Mouse (Mus musculus) limb, embryonic 14.5 days (tissue): Measurements from ENCODE around the gene Eno1. TPM values are rescaled to one million over a fixed set of nuclear protein-coding genes. Genes with fewer than 3 reads are reported as not detected.

Experiments
- ATAC-seq: fragments of 200-750 bp; cut with Nextera tagmentation; 2 replicates; pipeline ENCODE4 v1.8.0; 2017; ENCODE audit warnings: low read depth, moderate number of reproducible peaks, moderate TSS enrichment; ENCODE audit not compliant: low FRiP score
- DNase-seq: peaks from one replicate; pipeline ENCODE4 v3.0.0-alpha.2; 2015; ENCODE audit warnings: low spot score
- H3K27ac ChIP-seq: fragments of 300-500 bp; sonication (generic); replicated peaks from 2 replicates; pipeline ENCODE4 v1.5.1; 2014; ENCODE audit warnings: low read depth, mild to moderate bottlenecking, low read length, moderate library complexity, mixed read lengths
- H3K27me3 ChIP-seq: fragments of 300-500 bp; sonication (generic); 2 replicates; pipeline ENCODE4 v1.6.1; 2014; ENCODE audit warnings: low read length, mixed read lengths; ENCODE audit not compliant: control insufficient read depth, insufficient read depth
- H3K36me3 ChIP-seq: fragments of 300-500 bp; sonication (generic); 2 replicates; pipeline ENCODE4 v1.6.1; 2014; ENCODE audit warnings: mild to moderate bottlenecking, low read length, moderate library complexity, mixed read lengths; ENCODE audit not compliant: control insufficient read depth, insufficient read depth
- H3K4me1 ChIP-seq: fragments of 300-500 bp; sonication (generic); 2 replicates; pipeline ENCODE4 v1.6.1; 2014; ENCODE audit warnings: antibody characterized with exemption, low read length, mixed read lengths; ENCODE audit not compliant: control insufficient read depth, insufficient read depth
- H3K4me2 ChIP-seq: fragments of 300-500 bp; sonication (generic); replicated peaks from 2 replicates; pipeline ENCODE4 v1.6.1; 2014; ENCODE audit warnings: low read depth, mild to moderate bottlenecking, low read length, moderate library complexity; ENCODE audit not compliant: severe bottlenecking
- H3K4me3 ChIP-seq: fragments of 300-500 bp; sonication (generic); replicated peaks from 2 replicates; pipeline ENCODE4 v1.5.1; 2014; ENCODE audit warnings: low read length
- H3K9ac ChIP-seq: fragments of 300-500 bp; sonication (generic); 2 replicates; pipeline ENCODE4 v1.6.1; 2014; ENCODE audit warnings: mild to moderate bottlenecking, low read depth, low read length, moderate library complexity; ENCODE audit not compliant: severe bottlenecking
- H3K9me3 ChIP-seq: fragments of 300-500 bp; sonication (generic); 2 replicates; pipeline ENCODE4 v1.6.1; 2016; ENCODE audit warnings: low read length; ENCODE audit not compliant: control insufficient read depth
- POLR2A ChIP-seq: fragments of 200-500 bp; IDR thresholded peaks from 2 replicates; pipeline ENCODE4 v1.8.0; 2012; ENCODE audit warnings: inconsistent platforms, mild to moderate bottlenecking, moderate library complexity, borderline replicate concordance; ENCODE audit not compliant: insufficient read depth, insufficient read length; ENCODE audit errors: extremely low read depth
- WGBS: fragments of 180-500 bp; shearing (Covaris S2); extraction: QIAGEN DNeasy Blood & Tissue Kit; methylation state at CpG from one replicate; pipeline ENCODE4 v1.1.7; 2014; 5-methylcytosine and 5-hydroxymethylcytosine counted together
- polyA plus RNA-seq, 2 experiments: library from polyadenylated mRNA; depleted of rRNA in 1 of 2; stranded (reverse) in 1 of 2; unstranded in 1 of 2; fragments of >200 nt; fragmentation: Nextera tagmentation in 1 of 2; extraction: Ambion mirVana in 1 of 2; gene quantifications; 2 replicates each; pipeline versions ENCODE4 v1.2.1 to v1.2.3; 2012 to 2014

Gene Eno1
- polyA plus RNA-seq, 2 experiments: 675 to 1,302 TPM

DNA sequence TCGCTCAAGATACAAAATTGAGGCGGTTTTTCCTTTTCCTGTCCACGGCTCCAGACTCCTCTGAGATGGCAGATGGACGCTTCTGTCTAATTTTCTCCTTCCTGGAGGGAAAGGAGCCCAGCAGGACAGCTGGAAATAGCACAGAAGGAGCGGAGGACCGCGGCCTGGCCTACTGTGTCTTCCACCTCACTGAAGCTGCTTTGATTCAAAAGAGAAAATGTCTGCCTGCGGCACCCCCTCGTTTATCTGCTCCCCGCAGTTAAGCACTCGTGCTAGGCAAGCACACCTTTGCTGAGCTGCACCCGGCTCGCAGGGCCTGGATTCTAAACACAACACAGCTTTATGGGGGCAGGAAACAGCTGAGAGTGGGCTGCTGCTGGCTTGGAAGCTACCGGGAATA lies 21.9 kb downstream of the Eno1 start:
- Histone ChIP-seq H3K36me3 (no peaks in the 10 kb centered on the region), H3K9ac (0 out of 2 replicates have a peak overlapping the region, but pooled peaks have one; percentile 2), H3K4me2 (no peak overlapping the region), H3K27ac (no peak overlapping the region), H3K4me1 (peaks cover 8% of the 10 kb centered on the region; the same call in 1 of the 2 replicates), H3K27me3 (no peaks in the 10 kb centered on the region), H3K9me3 (no peaks in the 10 kb centered on the region), H3K4me3 (no peak overlapping the region)
- DNase-seq: no peak
- no peak for TF ChIP-seq POLR2A
- WGBS: 58% methylated on average over 14 of the region's 14 CpGs
- ATAC-seq: no peak

DNA sequence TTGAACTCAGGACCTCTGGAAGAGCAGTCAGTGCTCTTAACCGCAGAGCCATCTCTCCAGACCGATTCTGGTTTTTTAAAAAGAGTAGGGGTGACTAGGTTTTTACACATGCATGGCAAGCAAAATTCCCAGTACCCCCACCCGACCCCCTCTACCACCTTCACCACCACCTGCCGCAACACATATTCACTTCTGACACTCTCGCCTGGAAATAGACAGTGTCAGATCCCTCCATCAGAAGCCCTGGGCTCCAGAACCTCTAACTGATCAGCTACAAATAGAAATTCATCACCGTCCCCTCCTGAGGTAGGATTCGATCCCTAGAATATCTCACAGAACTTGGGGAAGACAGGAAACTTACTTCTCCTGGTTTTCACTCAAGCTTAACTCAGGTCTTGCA lies 23.1 kb downstream of the Eno1 start:
- Histone ChIP-seq H3K4me2 (no peak overlapping the region), H3K9ac (no peak overlapping the region), H3K36me3 (no peaks in the 10 kb centered on the region), H3K9me3 (no peaks in the 10 kb centered on the region), H3K27ac (no peak overlapping the region), H3K27me3 (no peaks in the 10 kb centered on the region), H3K4me1 (peaks cover 8% of the 10 kb centered on the region; the same call in 1 of the 2 replicates), H3K4me3 (no peak overlapping the region)
- no peak for TF ChIP-seq POLR2A
- no peak for DNase-seq
- 94% methylated on average over 7 of the region's 7 CpGs for WGBS
- no peak for ATAC-seq

DNA sequence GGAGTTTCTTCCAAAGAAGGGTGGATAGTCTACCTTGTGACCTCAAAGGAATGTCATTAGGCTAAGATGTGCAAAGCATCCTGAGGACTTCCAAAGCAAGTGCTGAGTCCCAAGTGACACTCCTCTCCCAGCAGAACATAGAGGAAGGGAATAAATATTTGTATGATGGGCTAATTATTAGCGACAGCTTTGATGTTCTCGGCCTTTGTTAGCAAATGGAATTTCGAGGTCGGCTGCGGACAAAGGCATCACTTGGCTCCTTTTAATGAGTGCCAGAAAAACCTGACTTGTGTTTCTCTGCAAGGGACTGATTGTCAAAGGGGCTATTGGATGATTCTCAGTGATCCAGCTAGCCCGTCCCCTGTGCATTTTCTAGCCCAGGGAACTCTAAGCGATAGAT lies 23.6 kb downstream of the Eno1 start:
- Histone ChIP-seq H3K36me3 (no peaks in the 10 kb centered on the region), H3K9me3 (no peaks in the 10 kb centered on the region), H3K4me3 (no peak overlapping the region), H3K4me1 (peaks cover 8% of the 10 kb centered on the region; the same call in 1 of the 2 replicates), H3K27me3 (no peaks in the 10 kb centered on the region), H3K4me2 (no peak overlapping the region), H3K27ac (no peak overlapping the region), H3K9ac (no peak overlapping the region)
- TF ChIP-seq POLR2A: no peak
- no peak for DNase-seq
- 67% methylated on average over 7 of the region's 7 CpGs for WGBS
- ATAC-seq: no peak

DNA sequence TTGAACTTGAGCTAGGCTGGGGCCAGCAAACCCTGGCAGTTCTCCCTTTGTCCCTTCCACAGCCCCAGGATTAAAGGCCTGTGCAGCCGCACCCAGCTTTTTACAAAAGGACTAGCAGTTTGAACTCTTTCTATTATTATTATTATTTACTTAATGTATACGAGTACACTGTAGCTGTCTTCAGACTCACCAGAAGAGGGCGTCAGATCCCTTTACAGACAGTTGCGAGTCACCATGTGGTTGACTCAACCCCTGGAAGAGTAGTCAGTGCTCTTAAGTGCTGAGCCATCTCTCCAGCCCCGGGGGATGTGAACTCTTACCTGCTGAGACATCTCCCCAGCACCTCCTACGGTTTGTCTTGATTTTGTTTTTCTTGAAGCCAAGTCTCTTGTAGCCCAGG lies 24.2 kb downstream of the Eno1 start:
- Histone ChIP-seq H3K27me3 (no peaks in the 10 kb centered on the region), H3K27ac (no peak overlapping the region), H3K4me2 (no peak overlapping the region), H3K9me3 (no peaks in the 10 kb centered on the region), H3K36me3 (no peaks in the 10 kb centered on the region), H3K4me1 (peaks cover 8% of the 10 kb centered on the region; the same call in 1 of the 2 replicates), H3K9ac (no peak overlapping the region), H3K4me3 (no peak overlapping the region)
- TF ChIP-seq POLR2A: no peak
- ATAC-seq (no peak), DNase-seq (no peak)
- WGBS: 45% methylated on average over 6 of the region's 6 CpGs

- DNase-seq (no peak), ATAC-seq (no peak)
- Histone ChIP-seq H3K27ac (no peak overlapping the region), H3K4me1 (peaks cover 8% of the 10 kb centered on the region; the same call in 1 of the 2 replicates), H3K4me2 (no peak overlapping the region), H3K4me3 (no peak overlapping the region), H3K9me3 (no peaks in the 10 kb centered on the region), H3K36me3 (no peaks in the 10 kb centered on the region), H3K27me3 (no peaks in the 10 kb centered on the region), H3K9ac (no peak overlapping the region)
- no peak for TF ChIP-seq POLR2A
- 80% methylated on average over 8 of the region's 8 CpGs for WGBS
These were observed 25.8 kb downstream of the Eno1 start for GRCm38 (mm10) chr4:150262301-150262700.

DNA sequence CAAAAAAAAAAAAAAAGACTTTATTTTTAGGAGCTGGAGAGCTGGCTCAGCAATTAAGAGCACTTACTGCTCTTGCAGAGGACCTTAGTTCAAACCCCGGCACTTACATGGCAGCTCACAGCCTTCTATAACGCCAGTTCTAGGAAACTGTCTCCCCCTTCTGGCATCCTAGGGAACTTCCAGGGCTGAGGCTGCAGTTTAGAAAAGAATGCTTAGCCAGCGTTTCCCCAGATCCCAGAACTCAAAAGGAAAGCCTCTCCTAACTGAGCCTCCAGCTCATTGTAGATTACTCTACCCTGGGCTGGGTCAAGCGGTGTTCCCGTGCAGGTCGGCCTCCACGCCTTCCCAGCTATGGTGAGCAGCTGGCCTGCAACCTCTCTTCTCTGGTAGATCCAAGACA lies 28.4 kb downstream of the Eno1 start:
- TF ChIP-seq POLR2A: no peak
- no peak overlapping the region for H3K4me2 ChIP-seq
- DNase-seq (no peak), ATAC-seq (no peak)
- H3K36me3 ChIP-seq: no peaks in the 10 kb centered on the region
- H3K4me1 ChIP-seq: peaks cover 5% of the 10 kb centered on the region; the same call in 1 of the 2 replicates
- no peaks in the 10 kb centered on the region for H3K9me3 ChIP-seq
- no peak overlapping the region for H3K9ac ChIP-seq
- no peaks in the 10 kb centered on the region for H3K27me3 ChIP-seq
- no peak overlapping the region for H3K4me3 ChIP-seq
- WGBS: 49% methylated on average over 7 of the region's 7 CpGs
- H3K27ac ChIP-seq: no peak overlapping the region
